Mouse (Mus musculus) megakaryocyte, embryonic 14.5 days (primary cell): Measurements from ENCODE around the gene Olfr98.

Source experiments
- FLI1 ChIP-seq: IDR thresholded peaks from 2 replicates; pipeline ENCODE4 v1.6.1; 2012; ENCODE audit warnings: low read length, inconsistent platforms, mixed read lengths
- GATA1 ChIP-seq: IDR thresholded peaks from 3 replicates; pipeline ENCODE4 v1.6.1; 2012; ENCODE audit warnings: mixed read lengths, low read length, inconsistent platforms, borderline replicate concordance

DNA sequence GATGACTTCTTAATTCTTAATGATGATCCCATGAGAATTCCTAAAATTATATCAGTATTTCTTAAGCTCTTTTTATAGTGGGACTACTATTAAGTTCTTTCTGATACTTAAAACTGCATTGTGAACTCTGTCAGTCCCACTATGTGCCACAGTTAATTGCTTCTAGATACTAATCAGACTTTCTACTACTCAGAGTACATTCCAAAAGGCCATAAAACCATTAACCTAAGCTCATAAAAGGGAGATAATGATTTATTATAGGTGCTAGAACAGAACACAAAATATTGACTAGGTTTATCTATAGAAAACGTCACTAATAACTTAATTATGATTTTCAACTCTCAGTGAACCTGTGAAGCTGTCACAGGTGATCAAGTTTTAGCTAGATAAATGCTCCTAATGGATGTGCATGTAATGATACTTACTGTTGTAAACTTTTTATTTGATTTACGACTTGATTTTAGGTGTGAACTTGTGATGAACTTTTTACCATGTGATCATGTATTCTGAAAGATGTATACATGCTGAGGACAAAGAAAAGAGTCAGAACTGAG, 46.7 kb upstream of the Olfr98 start:
- no peak for TF ChIP-seq GATA1
- TF ChIP-seq FLI1 = no peak
